Mouse (Mus musculus) embryonic facial prominence, embryonic 14.5 days (tissue): ENCODE measurements around the gene CK137956. TPM values are rescaled to one million over a fixed set of nuclear protein-coding genes. Genes with fewer than 3 reads are reported as not detected.
A peak's percentile ranks its signal among the peaks of the same experiment; 100 is the strongest.

Source experiments
- ATAC-seq: fragments of 200-750 bp; cut with Nextera tagmentation; 2 replicates; pipeline ENCODE4 v1.8.0; 2017; ENCODE audit warnings: low read depth, moderate number of reproducible peaks, moderate TSS enrichment
- DNase-seq: peaks from one replicate; pipeline ENCODE4 v3.0.0-alpha.2; 2015; ENCODE audit warnings: low spot score
- H3K27ac ChIP-seq: fragments of 300-500 bp; sonication (generic); replicated peaks from 2 replicates; pipeline ENCODE4 v1.5.1; 2014; ENCODE audit warnings: low read depth, mild to moderate bottlenecking, low read length, moderate library complexity
- H3K27me3 ChIP-seq: fragments of 300-500 bp; sonication (generic); replicated peaks from 2 replicates; pipeline ENCODE4 v1.6.1; 2014; ENCODE audit warnings: low read length; ENCODE audit not compliant: control insufficient read depth, insufficient read depth
- H3K36me3 ChIP-seq: fragments of 300-500 bp; sonication (generic); 2 replicates; pipeline ENCODE4 v1.6.1; 2014; ENCODE audit warnings: low read length, mixed read lengths; ENCODE audit not compliant: control insufficient read depth, insufficient read depth
- H3K4me1 ChIP-seq: fragments of 300-500 bp; sonication (generic); 2 replicates; pipeline ENCODE4 v1.6.1; 2014; ENCODE audit warnings: antibody characterized with exemption, low read length; ENCODE audit not compliant: control insufficient read depth, insufficient read depth
- H3K4me2 ChIP-seq: fragments of 300-500 bp; sonication (generic); 2 replicates; pipeline ENCODE4 v1.6.1; 2014; ENCODE audit warnings: low read depth, mild to moderate bottlenecking, low read length, moderate library complexity, mixed read lengths
- H3K4me3 ChIP-seq: fragments of 300-500 bp; sonication (generic); 2 replicates; pipeline ENCODE4 v1.5.1; 2014; ENCODE audit warnings: low read depth, mild to moderate bottlenecking, low read length
- H3K9ac ChIP-seq: fragments of 300-500 bp; sonication (generic); 2 replicates; pipeline ENCODE4 v1.6.1; 2014; ENCODE audit warnings: low read depth, mild to moderate bottlenecking, low read length, moderate library complexity, mixed read lengths
- H3K9me3 ChIP-seq: fragments of 300-500 bp; sonication (generic); 2 replicates; pipeline ENCODE4 v1.6.1; 2016; ENCODE audit warnings: low read length; ENCODE audit not compliant: control insufficient read depth
- WGBS: fragments of 180-500 bp; shearing (Covaris S2); extraction: QIAGEN DNeasy Blood & Tissue Kit; methylation state at CpG from one replicate; pipeline ENCODE4 v1.1.7; 2014; 5-methylcytosine and 5-hydroxymethylcytosine counted together
- polyA plus RNA-seq: library from polyadenylated mRNA; unstranded; fragments of >200 nt; fragmentation: Nextera tagmentation; extraction: Ambion mirVana; gene quantifications from 2 replicates; pipeline ENCODE4 v1.2.1, GENCODE M21; 2014

CK137956 gene
- polyA plus RNA-seq, 1 experiment from 2014 or later, result 0.07 TPM

DNA sequence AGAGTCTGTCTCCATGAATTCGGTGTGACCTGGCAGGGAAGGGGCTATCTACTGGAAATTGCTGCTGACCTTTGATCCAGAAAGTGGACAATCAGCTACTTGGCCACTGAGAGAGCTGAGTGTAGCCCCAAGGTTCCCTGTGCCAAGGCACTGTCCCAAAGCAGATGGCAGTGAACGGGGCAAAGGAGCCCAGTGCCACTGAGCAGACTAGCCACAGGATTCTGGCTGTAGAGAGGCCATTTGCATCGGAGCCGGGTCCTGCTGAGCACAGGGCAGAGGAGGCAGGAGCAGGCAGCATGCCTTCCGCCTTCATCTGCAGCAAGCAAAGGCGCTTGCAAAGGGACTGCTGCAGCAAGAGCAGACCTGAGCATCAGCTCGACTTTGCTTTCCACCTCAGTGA is 1.6 kb downstream of the CK137956 start:
- 20% methylated on average over 7 of the region's 7 CpGs for WGBS
- H3K4me3 ChIP-seq, result no peak overlapping the region
- no peak for DNase-seq
- H3K4me2 ChIP-seq, result no peak overlapping the region
- no peak overlapping the region for H3K27ac ChIP-seq
- H3K36me3 ChIP-seq, result no peaks in the 10 kb centered on the region
- no peaks in the 10 kb centered on the region for H3K4me1 ChIP-seq
- H3K27me3 ChIP-seq, result peaks cover 44% of the 10 kb centered on the region
- no peaks in the 10 kb centered on the region for H3K9me3 ChIP-seq
- H3K9ac ChIP-seq, result no peak overlapping the region
- no peak for ATAC-seq

DNA sequence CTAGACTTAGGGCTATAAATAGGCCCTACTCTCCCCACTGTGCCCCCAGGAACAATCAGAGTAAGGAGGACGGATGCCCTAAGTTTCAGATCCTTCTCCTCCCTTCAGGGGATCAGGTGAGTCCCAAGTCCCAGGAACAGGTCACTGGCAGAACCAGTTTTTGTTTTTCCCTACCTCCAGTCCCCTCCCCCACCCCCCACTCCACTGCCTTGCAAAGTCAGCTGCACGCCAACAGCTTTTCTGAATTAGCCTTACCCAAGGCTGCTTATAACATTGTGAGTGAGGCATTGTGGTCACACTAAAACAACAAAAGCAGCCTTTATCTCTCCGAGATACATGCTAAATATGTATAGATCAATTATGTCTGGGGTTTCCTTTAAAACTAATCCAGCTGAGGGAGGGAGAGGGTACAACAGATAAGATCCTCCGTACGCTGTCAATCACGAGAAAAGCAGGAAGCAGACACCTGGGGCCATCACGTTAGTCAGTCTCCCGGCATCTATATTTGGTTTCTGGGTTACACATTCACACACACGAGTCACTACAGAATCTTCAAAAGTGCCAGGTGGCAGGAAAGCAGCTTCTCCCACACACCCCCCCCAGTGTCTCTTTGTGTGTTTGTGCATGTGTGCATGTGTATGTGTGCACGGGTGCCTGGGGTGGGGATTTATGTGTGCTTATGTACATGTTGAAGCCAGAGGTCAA is 17.6 kb downstream of the CK137956 start:
- no peak overlapping the region for H3K9ac ChIP-seq
- H3K4me3 ChIP-seq, result no peak overlapping the region
- H3K4me2 ChIP-seq, result no peak overlapping the region
- no peaks in the 10 kb centered on the region for H3K27me3 ChIP-seq
- ATAC-seq (peak; percentile 57; the same call in 1 of the 2 replicates), DNase-seq (peak; percentile 35)
- no peaks in the 10 kb centered on the region for H3K9me3 ChIP-seq
- H3K36me3 ChIP-seq, result no peaks in the 10 kb centered on the region
- 24% methylated on average over 10 of the region's 10 CpGs for WGBS
- peaks cover 5% of the 10 kb centered on the region; the same call in 1 of the 2 replicates for H3K4me1 ChIP-seq
- no peak overlapping the region for H3K27ac ChIP-seq

DNA sequence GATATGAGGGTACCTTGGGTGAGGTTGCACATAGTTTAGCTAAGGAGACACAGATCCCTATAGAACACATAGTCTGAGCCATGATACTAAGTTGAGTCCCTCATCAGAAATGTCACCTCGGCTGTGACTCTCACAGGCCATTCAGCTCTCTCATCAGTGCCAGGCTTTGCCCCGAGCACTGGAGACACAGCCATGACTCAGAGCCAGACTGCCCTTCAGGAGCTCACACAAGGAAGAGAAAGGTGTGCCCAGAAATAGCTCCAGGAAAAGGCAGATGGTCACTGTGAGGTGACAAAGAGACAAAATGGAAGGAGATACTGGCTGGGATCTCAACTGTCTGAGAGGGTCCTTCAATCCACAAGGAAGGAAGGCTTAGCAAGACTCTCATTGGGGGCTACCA is 23.1 kb downstream of the CK137956 start:
- H3K4me2 ChIP-seq, result no peak overlapping the region
- no peaks in the 10 kb centered on the region for H3K36me3 ChIP-seq
- H3K27ac ChIP-seq, result no peak overlapping the region
- H3K4me3 ChIP-seq, result no peak overlapping the region
- no peaks in the 10 kb centered on the region for H3K27me3 ChIP-seq
- 71% methylated on average over 2 of the region's 2 CpGs for WGBS
- H3K9ac ChIP-seq, result no peak overlapping the region
- peaks cover 2% of the 10 kb centered on the region; the same call in 1 of the 2 replicates for H3K4me1 ChIP-seq
- DNase-seq (no peak), ATAC-seq (no peak)
- H3K9me3 ChIP-seq, result no peaks in the 10 kb centered on the region

DNA sequence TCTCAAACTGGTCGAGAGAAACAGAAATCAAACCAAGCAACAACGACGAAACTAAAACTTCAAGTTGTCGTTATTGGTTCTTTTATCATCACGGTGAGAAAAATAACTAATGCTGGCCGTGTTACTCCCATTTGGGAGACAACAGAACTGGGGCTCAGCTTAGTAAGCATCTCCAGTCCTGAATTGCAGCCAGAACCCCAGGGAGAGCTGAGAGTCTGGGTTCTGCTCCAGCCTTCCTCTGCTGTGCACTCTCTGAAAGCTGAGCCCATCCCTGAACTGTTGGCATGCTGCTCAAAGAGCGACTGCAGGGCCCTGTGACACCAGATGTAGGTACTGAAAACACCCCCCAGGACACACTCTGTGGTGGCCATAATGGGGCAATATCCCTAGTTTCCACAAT is 33.3 kb downstream of the CK137956 start:
- WGBS, result 81% methylated on average over 7 of the region's 7 CpGs
- ATAC-seq (no peak), DNase-seq (no peak)

DNA sequence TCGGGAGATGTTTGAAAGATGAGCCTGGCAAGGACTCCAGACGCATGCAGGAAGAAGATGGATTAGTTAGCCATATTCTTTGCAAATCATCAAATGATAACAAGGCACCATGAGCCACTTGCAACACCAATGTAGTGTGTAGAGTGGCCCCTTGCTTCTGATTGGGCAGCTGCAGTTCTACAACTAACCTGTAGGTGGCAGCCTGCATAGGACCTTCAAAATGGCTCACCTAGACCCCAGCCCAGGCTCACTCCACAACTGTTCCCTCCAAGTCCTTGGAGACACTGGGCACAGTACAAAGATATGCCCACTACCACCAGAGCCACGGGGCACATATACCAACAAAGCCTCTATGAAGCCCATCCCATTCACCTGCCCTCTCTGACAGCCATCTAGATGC is 35.4 kb downstream of the CK137956 start:
- no peak overlapping the region for H3K4me2 ChIP-seq
- 60% methylated on average over 3 of the region's 3 CpGs for WGBS
- H3K27ac ChIP-seq, result no peak overlapping the region
- no peaks in the 10 kb centered on the region for H3K9me3 ChIP-seq
- peak; percentile 9 for DNase-seq
- no peak for ATAC-seq
- H3K27me3 ChIP-seq, result no peaks in the 10 kb centered on the region
- no peak overlapping the region for H3K9ac ChIP-seq
- H3K4me1 ChIP-seq, result no peaks in the 10 kb centered on the region
- H3K4me3 ChIP-seq, result no peak overlapping the region
- no peaks in the 10 kb centered on the region for H3K36me3 ChIP-seq

More for the DNA sequence above, 33.3 kb downstream of the CK137956 start:
- Histone ChIP-seq H3K36me3 (no peaks in the 10 kb centered on the region), H3K4me1 (no peaks in the 10 kb centered on the region), H3K27me3 (no peaks in the 10 kb centered on the region), H3K9ac (no peak overlapping the region), H3K9me3 (no peaks in the 10 kb centered on the region), H3K4me3 (no peak overlapping the region), H3K4me2 (no peak overlapping the region), H3K27ac (no peak overlapping the region)

DNA sequence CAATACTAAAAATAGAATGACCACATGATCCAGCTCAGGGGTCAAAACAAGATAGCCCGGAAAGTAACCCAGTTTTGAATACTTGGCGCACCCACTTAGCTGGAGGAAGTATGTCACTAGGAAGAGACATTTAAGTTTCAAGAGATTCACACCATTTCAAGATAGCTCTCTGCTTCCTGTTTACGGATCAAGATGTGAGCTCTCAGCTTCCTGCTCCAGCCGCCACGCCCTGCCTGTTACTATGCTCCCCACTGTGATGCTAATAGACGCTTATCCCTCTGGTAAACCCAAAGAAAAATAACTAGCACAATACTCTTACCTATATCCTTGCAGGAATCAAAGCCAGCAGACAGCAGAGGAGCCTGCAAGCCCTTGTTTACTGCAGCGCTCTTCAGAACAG is 57.2 kb downstream of the CK137956 start:
- DNase-seq (no peak), ATAC-seq (no peak)
- H3K27ac ChIP-seq, result no peak overlapping the region
- H3K9me3 ChIP-seq, result no peaks in the 10 kb centered on the region
- H3K27me3 ChIP-seq, result no peaks in the 10 kb centered on the region
- no peak overlapping the region for H3K4me3 ChIP-seq
- H3K9ac ChIP-seq, result no peak overlapping the region
- H3K36me3 ChIP-seq, result no peaks in the 10 kb centered on the region
- WGBS, result 85% methylated on average over 7 of the region's 7 CpGs
- no peak overlapping the region for H3K4me2 ChIP-seq
- H3K4me1 ChIP-seq, result no peaks in the 10 kb centered on the region

DNA sequence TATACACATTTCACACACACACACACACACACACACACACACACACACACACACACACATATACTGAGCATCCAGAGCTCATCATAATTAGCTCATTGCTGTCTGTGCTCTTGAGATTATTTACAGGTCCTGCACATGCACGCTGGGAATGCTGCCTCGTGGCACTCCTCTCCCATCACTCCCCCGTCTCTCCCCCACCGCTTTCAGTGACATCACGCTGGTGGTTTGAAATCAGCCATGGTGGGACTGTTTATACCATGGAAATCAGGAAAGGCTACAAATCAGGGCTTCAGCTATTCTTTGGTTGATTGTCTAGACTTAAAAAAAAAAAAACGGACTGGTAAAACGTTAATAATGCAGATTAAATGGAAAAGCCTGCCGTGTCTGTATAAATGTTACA is 63.6 kb downstream of the CK137956 start:
- Histone ChIP-seq H3K36me3 (no peaks in the 10 kb centered on the region), H3K9ac (no peak overlapping the region), H3K4me3 (no peak overlapping the region), H3K27me3 (no peaks in the 10 kb centered on the region), H3K4me1 (no peaks in the 10 kb centered on the region), H3K9me3 (no peaks in the 10 kb centered on the region), H3K27ac (no peak overlapping the region), H3K4me2 (no peak overlapping the region)
- WGBS, result 75% methylated on average over 8 of the region's 8 CpGs
- no peak for ATAC-seq
- no peak for DNase-seq

DNA sequence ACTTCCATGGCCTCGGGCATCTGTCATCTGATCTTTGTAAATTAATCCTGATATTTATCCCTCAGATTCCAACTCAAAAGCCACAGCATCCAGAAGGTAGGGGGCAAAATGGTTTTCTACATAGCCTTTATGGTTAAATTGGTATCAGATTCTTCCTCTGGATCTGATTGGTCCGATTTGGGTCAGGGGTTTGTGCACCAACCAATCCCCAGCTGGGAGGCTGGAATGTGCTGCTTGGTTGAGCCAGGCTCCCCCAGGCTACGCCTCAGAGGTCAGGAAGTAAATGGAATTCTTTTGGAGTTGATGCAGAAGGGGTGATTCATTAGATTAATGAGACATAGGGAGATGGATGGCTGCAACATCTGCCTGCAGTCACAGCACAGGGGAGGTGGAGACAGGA is 66.8 kb downstream of the CK137956 start:
- Histone ChIP-seq H3K36me3 (no peaks in the 10 kb centered on the region), H3K27me3 (no peaks in the 10 kb centered on the region), H3K9me3 (no peaks in the 10 kb centered on the region), H3K4me2 (no peak overlapping the region), H3K4me1 (no peaks in the 10 kb centered on the region), H3K4me3 (no peak overlapping the region), H3K27ac (no peak overlapping the region), H3K9ac (no peak overlapping the region)
- WGBS, result 48% methylated on average over 3 of the region's 3 CpGs
- ATAC-seq (no peak), DNase-seq (no peak)

DNA sequence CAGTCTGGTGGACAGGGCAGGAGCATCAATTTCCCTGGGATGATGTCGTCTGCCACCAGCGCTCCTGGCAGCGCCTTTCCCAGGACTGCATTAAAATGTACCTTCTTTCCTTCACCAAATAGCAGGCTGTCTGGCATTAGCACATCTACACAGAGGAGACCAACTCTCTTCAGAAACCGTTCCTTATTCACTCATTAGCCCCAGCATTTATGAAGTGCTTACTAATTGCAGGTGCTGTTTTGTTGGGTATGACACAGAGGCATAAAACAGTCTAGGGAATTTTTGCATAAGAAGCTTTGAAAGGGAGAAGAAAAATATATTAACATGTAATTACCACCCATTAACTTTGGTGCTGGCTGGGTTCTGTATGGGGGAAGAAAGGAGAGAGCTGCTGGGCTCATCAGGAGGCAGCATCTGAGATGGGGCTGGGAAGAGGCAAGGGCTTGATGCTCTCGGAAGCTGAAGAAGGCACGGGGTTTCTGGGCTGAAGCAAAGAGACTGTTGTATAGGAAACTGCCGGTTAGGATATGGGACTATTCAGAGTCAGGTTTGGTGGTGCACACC is 69.8 kb downstream of the CK137956 start:
- no peaks in the 10 kb centered on the region for H3K4me1 ChIP-seq
- no peak overlapping the region for H3K4me3 ChIP-seq
- ATAC-seq (no peak), DNase-seq (no peak)
- 73% methylated on average over 7 of the region's 7 CpGs for WGBS
- no peak overlapping the region for H3K4me2 ChIP-seq
- no peak overlapping the region for H3K27ac ChIP-seq
- H3K27me3 ChIP-seq, result no peaks in the 10 kb centered on the region
- H3K9ac ChIP-seq, result no peak overlapping the region
- H3K36me3 ChIP-seq, result no peaks in the 10 kb centered on the region
- H3K9me3 ChIP-seq, result no peaks in the 10 kb centered on the region
